Mouse (Mus musculus): ENCODE measurements around the gene Atp6v0e2. TPM values are rescaled to one million over a fixed set of nuclear protein-coding genes. Genes with fewer than 3 reads are reported as not detected.
"Not testable (repeated sequence)": the region's sequence is repeated elsewhere in the genome, so short reads cannot be mapped to it uniquely, and the experiment has no call there.

Atp6v0e2 gene
- polyA plus RNA-seq, 1 experiment from 2014 or later, result 230 TPM

GRCm38 (mm10) chr6:48508087-48508486 is 29.3 kb upstream of the Atp6v0e2 start:
- no peaks in the 10 kb centered on the region for H3K27me3 ChIP-seq (ENCODE audit: control insufficient read depth, insufficient read depth, low read length)
- peaks cover 7% of the 10 kb centered on the region for H3K4me1 ChIP-seq (replicated peaks; ENCODE audit: control insufficient read depth, insufficient read depth, low read length)
- DNase-seq (ENCODE audit: low spot score) (no peak), ATAC-seq (ENCODE audit: low FRiP score) (no peak)
- no peak overlapping the region for H3K4me2 ChIP-seq (replicated peaks)
- H3K36me3 ChIP-seq (replicated peaks; ENCODE audit: control insufficient read depth, insufficient read depth), result peaks cover 18% of the 10 kb centered on the region
- no peak overlapping the region for H3K4me3 ChIP-seq (replicated peaks; ENCODE audit: low read length)
- H3K9ac ChIP-seq, result no peak overlapping the region
- WGBS, result 84% methylated on average over 4 of the region's 4 CpGs
- no peak overlapping the region for H3K27ac ChIP-seq
- H3K9me3 ChIP-seq (ENCODE audit: control insufficient read depth, low read length), result no peaks in the 10 kb centered on the region

- 88% methylated on average over 4 of the region's 4 CpGs for whole genome bisulfite sequencing
- H3K9ac ChIP-seq, result no peak overlapping the region
- DNase-seq (ENCODE audit: low spot score), result no peak
- no peaks in the 10 kb centered on the region; the same call in 1 of the 2 replicates for H3K4me1 ChIP-seq (replicated peaks; ENCODE audit: control insufficient read depth, insufficient read depth, low read length)
- H3K9me3 ChIP-seq (ENCODE audit: control insufficient read depth, low read length), result no peaks in the 10 kb centered on the region
- ATAC-seq (ENCODE audit: low FRiP score), result no peak
- H3K27me3 ChIP-seq (ENCODE audit: control insufficient read depth, insufficient read depth, low read length), result no peaks in the 10 kb centered on the region
- no peak overlapping the region for H3K27ac ChIP-seq
- H3K36me3 ChIP-seq (replicated peaks; ENCODE audit: control insufficient read depth, insufficient read depth), result peaks cover 41% of the 10 kb centered on the region
- H3K4me2 ChIP-seq (replicated peaks), result no peak overlapping the region
- no peak overlapping the region for H3K4me3 ChIP-seq (replicated peaks; ENCODE audit: low read length)
These were observed 27.0 kb upstream of the Atp6v0e2 start for GRCm38 (mm10) chr6:48510426-48510825.

GRCm38 (mm10) chr6:48511861-48512260 is 25.6 kb upstream of the Atp6v0e2 start:
- Histone ChIP-seq H3K9ac (no peak overlapping the region), H3K4me1 (replicated peaks; ENCODE audit: control insufficient read depth, insufficient read depth, low read length) (no peaks in the 10 kb centered on the region), H3K36me3 (replicated peaks; ENCODE audit: control insufficient read depth, insufficient read depth) (peaks cover 55% of the 10 kb centered on the region), H3K4me2 (replicated peaks) (no peak overlapping the region), H3K27ac (no peak overlapping the region), H3K27me3 (ENCODE audit: control insufficient read depth, insufficient read depth, low read length) (no peaks in the 10 kb centered on the region), H3K4me3 (replicated peaks; ENCODE audit: low read length) (no peak overlapping the region), H3K9me3 (ENCODE audit: control insufficient read depth, low read length) (no peaks in the 10 kb centered on the region)
- DNase-seq (ENCODE audit: low spot score) (no peak), ATAC-seq (ENCODE audit: low FRiP score) (no peak)
- WGBS, result 92% methylated on average over 7 of the region's 7 CpGs

- H3K4me2 ChIP-seq (replicated peaks); H3K27ac ChIP-seq; H3K9me3 ChIP-seq (ENCODE audit: control insufficient read depth, low read length); H3K4me1 ChIP-seq (replicated peaks; ENCODE audit: control insufficient read depth, insufficient read depth, low read length); ATAC-seq (ENCODE audit: low FRiP score); DNase-seq (ENCODE audit: low spot score); H3K9ac ChIP-seq; H3K4me3 ChIP-seq (replicated peaks; ENCODE audit: low read length); H3K27me3 ChIP-seq (ENCODE audit: control insufficient read depth, insufficient read depth, low read length): not testable (repeated sequence)
- WGBS, result 96% methylated on average over 12 of the region's 16 CpGs
- H3K36me3 ChIP-seq (replicated peaks; ENCODE audit: control insufficient read depth, insufficient read depth), result peaks cover 17% of the 10 kb centered on the region
These were observed 12.5 kb upstream of the Atp6v0e2 start for GRCm38 (mm10) chr6:48524882-48525281.

- no peak for DNase-seq (ENCODE audit: low spot score)
- WGBS, result 95% methylated on average over 9 of the region's 9 CpGs
- H3K4me1 ChIP-seq (replicated peaks; ENCODE audit: control insufficient read depth, insufficient read depth, low read length), result no peaks in the 10 kb centered on the region
- H3K9ac ChIP-seq, result no peak overlapping the region
- no peak overlapping the region for H3K4me3 ChIP-seq (replicated peaks; ENCODE audit: low read length)
- no peak for ATAC-seq (ENCODE audit: low FRiP score)
- no peaks in the 10 kb centered on the region for H3K9me3 ChIP-seq (ENCODE audit: control insufficient read depth, low read length)
- H3K4me2 ChIP-seq (replicated peaks), result no peak overlapping the region
- H3K36me3 ChIP-seq (replicated peaks; ENCODE audit: control insufficient read depth, insufficient read depth), result peaks cover 27% of the 10 kb centered on the region
- no peak overlapping the region for H3K27ac ChIP-seq
- no peaks in the 10 kb centered on the region for H3K27me3 ChIP-seq (ENCODE audit: control insufficient read depth, insufficient read depth, low read length)
These were observed 9.5 kb upstream of the Atp6v0e2 start for GRCm38 (mm10) chr6:48527901-48528300.

- 82% methylated on average over 14 of the region's 14 CpGs for WGBS
- H3K27me3 ChIP-seq (ENCODE audit: control insufficient read depth, insufficient read depth, low read length), result no peaks in the 10 kb centered on the region
These were observed 8.2 kb upstream of the Atp6v0e2 start for GRCm38 (mm10) chr6:48529261-48529660.

GRCm38 (mm10) chr6:48529871-48530440 is 7.5 kb upstream of the Atp6v0e2 start:
- WGBS, result 84% methylated on average over 16 of the region's 16 CpGs
- H3K4me2 ChIP-seq (replicated peaks), result no peak overlapping the region
- H3K27ac ChIP-seq, result no peak overlapping the region
- H3K27me3 ChIP-seq (ENCODE audit: control insufficient read depth, insufficient read depth, low read length), result no peaks in the 10 kb centered on the region
- no peak overlapping the region for H3K9ac ChIP-seq
- H3K4me3 ChIP-seq (replicated peaks; ENCODE audit: low read length), result no peak overlapping the region
- peaks cover 27% of the 10 kb centered on the region for H3K36me3 ChIP-seq (replicated peaks; ENCODE audit: control insufficient read depth, insufficient read depth)
- no peaks in the 10 kb centered on the region for H3K9me3 ChIP-seq (ENCODE audit: control insufficient read depth, low read length)
- no peak for ATAC-seq (ENCODE audit: low FRiP score)
- H3K4me1 ChIP-seq (replicated peaks; ENCODE audit: control insufficient read depth, insufficient read depth, low read length), result no peaks in the 10 kb centered on the region
- no peak for DNase-seq (ENCODE audit: low spot score)

More at GRCm38 (mm10) chr6:48529261-48529660, 8.2 kb upstream of the Atp6v0e2 start:
- Histone ChIP-seq H3K9me3 (ENCODE audit: control insufficient read depth, low read length) (no peaks in the 10 kb centered on the region), H3K4me1 (replicated peaks; ENCODE audit: control insufficient read depth, insufficient read depth, low read length) (no peaks in the 10 kb centered on the region), H3K4me2 (replicated peaks) (no peak overlapping the region), H3K27ac (no peak overlapping the region), H3K9ac (no peak overlapping the region), H3K4me3 (replicated peaks; ENCODE audit: low read length) (no peak overlapping the region), H3K36me3 (replicated peaks; ENCODE audit: control insufficient read depth, insufficient read depth) (peaks cover 27% of the 10 kb centered on the region)
- ATAC-seq (ENCODE audit: low FRiP score) (no peak), DNase-seq (ENCODE audit: low spot score) (no peak)

- no peak for ATAC-seq (ENCODE audit: low FRiP score)
- no peak overlapping the region for H3K9ac ChIP-seq
These were observed 6.6 kb upstream of the Atp6v0e2 start for GRCm38 (mm10) chr6:48530862-48531261.

GRCm38 (mm10) chr6:48533475-48533874 is 3.9 kb upstream of the Atp6v0e2 start:
- Histone ChIP-seq H3K4me1 (replicated peaks; ENCODE audit: control insufficient read depth, insufficient read depth, low read length) (peaks cover 16% of the 10 kb centered on the region), H3K9me3 (ENCODE audit: control insufficient read depth, low read length) (no peaks in the 10 kb centered on the region), H3K36me3 (replicated peaks; ENCODE audit: control insufficient read depth, insufficient read depth) (peaks cover 16% of the 10 kb centered on the region; the same call in 1 of the 2 replicates), H3K9ac (no peak overlapping the region), H3K27me3 (ENCODE audit: control insufficient read depth, insufficient read depth, low read length) (no peaks in the 10 kb centered on the region), H3K27ac (no peak overlapping the region), H3K4me2 (replicated peaks) (no peak overlapping the region), H3K4me3 (replicated peaks; ENCODE audit: low read length) (no peak overlapping the region)
- WGBS, result 78% methylated on average over 2 of the region's 2 CpGs
- DNase-seq (ENCODE audit: low spot score), result no peak
- no peak for ATAC-seq (ENCODE audit: low FRiP score)

More at GRCm38 (mm10) chr6:48530862-48531261, 6.6 kb upstream of the Atp6v0e2 start:
- H3K4me1 ChIP-seq (replicated peaks; ENCODE audit: control insufficient read depth, insufficient read depth, low read length), result no peaks in the 10 kb centered on the region
- no peak overlapping the region for H3K4me3 ChIP-seq (replicated peaks; ENCODE audit: low read length)
- no peak overlapping the region for H3K27ac ChIP-seq
- DNase-seq (ENCODE audit: low spot score), result no peak
- no peaks in the 10 kb centered on the region for H3K27me3 ChIP-seq (ENCODE audit: control insufficient read depth, insufficient read depth, low read length)
- H3K4me2 ChIP-seq (replicated peaks), result no peak overlapping the region
- H3K9me3 ChIP-seq (ENCODE audit: control insufficient read depth, low read length), result no peaks in the 10 kb centered on the region
- H3K36me3 ChIP-seq (replicated peaks; ENCODE audit: control insufficient read depth, insufficient read depth), result peaks cover 22% of the 10 kb centered on the region; the same call in 1 of the 2 replicates
- WGBS, result 80% methylated on average over 2 of the region's 2 CpGs

GRCm38 (mm10) chr6:48534913-48535312 is 2.5 kb upstream of the Atp6v0e2 start:
- H3K4me1 ChIP-seq (replicated peaks; ENCODE audit: control insufficient read depth, insufficient read depth, low read length), result peaks cover 27% of the 10 kb centered on the region
- H3K4me3 ChIP-seq (replicated peaks; ENCODE audit: low read length), result no peak overlapping the region
- ATAC-seq (ENCODE audit: low FRiP score) (no peak), DNase-seq (ENCODE audit: low spot score) (no peak)
- peaks cover 14% of the 10 kb centered on the region for H3K36me3 ChIP-seq (replicated peaks; ENCODE audit: control insufficient read depth, insufficient read depth)
- no peaks in the 10 kb centered on the region for H3K27me3 ChIP-seq (ENCODE audit: control insufficient read depth, insufficient read depth, low read length)
- no peak overlapping the region for H3K9ac ChIP-seq
- no peaks in the 10 kb centered on the region for H3K9me3 ChIP-seq (ENCODE audit: control insufficient read depth, low read length)
- WGBS, result 85% methylated on average over 8 of the region's 8 CpGs
- H3K4me2 ChIP-seq (replicated peaks), result no peak overlapping the region
- no peak overlapping the region for H3K27ac ChIP-seq

Measured in hindbrain, embryonic 14.5 days (tissue).